Mouse (Mus musculus) stomach, postnatal 0 days (tissue): ENCODE measurements at regions not wholly inside any gene's neighbourhood (a gene's known extent, or its start where the extent isn't known, plus 50 kb on each side); places are given as distances from the start of the nearest gene placed in this dataset.

Source experiments
- ATAC-seq: fragments of 200-750 bp; cut with Nextera tagmentation; 2 replicates; pipeline ENCODE4 v1.8.0; 2017; ENCODE audit not compliant: low FRiP score, low TSS enrichment
- DNase-seq: peaks from one replicate; pipeline ENCODE4 v3.0.0-alpha.2; 2016; ENCODE audit warnings: low spot score
- H3K27ac ChIP-seq: fragments of 300-500 bp; sonication (generic); replicated peaks from 2 replicates; pipeline ENCODE4 v1.5.1; 2014; ENCODE audit warnings: mild to moderate bottlenecking, control low read depth
- H3K27me3 ChIP-seq: fragments of 300-500 bp; sonication (generic); 2 replicates; pipeline ENCODE4 v1.6.1; 2014; ENCODE audit warnings: low read length; ENCODE audit not compliant: control insufficient read depth, insufficient read depth
- H3K36me3 ChIP-seq: fragments of 300-500 bp; sonication (generic); 2 replicates; pipeline ENCODE4 v1.6.1; 2014; ENCODE audit warnings: low read length, mixed read lengths; ENCODE audit not compliant: control insufficient read depth, insufficient read depth
- H3K4me1 ChIP-seq: fragments of 300-500 bp; sonication (generic); replicated peaks from 2 replicates; pipeline ENCODE4 v1.6.1; 2014; ENCODE audit warnings: antibody characterized with exemption; ENCODE audit not compliant: control insufficient read depth, insufficient read depth
- H3K4me2 ChIP-seq: fragments of 300-500 bp; sonication (generic); replicated peaks from 2 replicates; pipeline ENCODE4 v1.6.1; 2014; ENCODE audit warnings: low read depth, mild to moderate bottlenecking, control low read depth, moderate library complexity
- H3K4me3 ChIP-seq: fragments of 300-500 bp; sonication (generic); 2 replicates; pipeline ENCODE4 v1.5.1; 2014; ENCODE audit warnings: low read depth, low read length, control low read depth
- H3K9ac ChIP-seq: fragments of 300-500 bp; sonication (generic); 2 replicates; pipeline ENCODE4 v1.6.1; 2014; ENCODE audit warnings: mild to moderate bottlenecking, low read length, control low read depth, mixed read lengths
- H3K9me3 ChIP-seq: fragments of 300-500 bp; sonication (generic); 2 replicates; pipeline ENCODE4 v1.6.1; 2016; ENCODE audit warnings: low read length; ENCODE audit not compliant: control insufficient read depth
- CTCF ChIP-seq: IDR thresholded peaks from 2 replicates; pipeline ENCODE4 v1.5.1; 2016; ENCODE audit warnings: antibody characterized with exemption, low read depth, mild to moderate bottlenecking, moderate library complexity
- EP300 ChIP-seq: optimal IDR thresholded peaks from 2 replicates; pipeline ENCODE3; 2016; ENCODE audit warnings: antibody characterized with exemption
- WGBS: fragments of 180-500 bp; shearing (Covaris S2); extraction: QIAGEN DNeasy Blood & Tissue Kit; methylation state at CpG from one replicate; pipeline ENCODE4 v1.1.7; 2014; 5-methylcytosine and 5-hydroxymethylcytosine counted together

- Histone ChIP-seq H3K9ac (no peak overlapping the region), H3K4me2 (no peak overlapping the region), H3K27me3 (no peaks in the 10 kb centered on the region), H3K27ac (no peak overlapping the region), H3K4me3 (no peak overlapping the region), H3K9me3 (no peaks in the 10 kb centered on the region), H3K36me3 (no peaks in the 10 kb centered on the region), H3K4me1 (no peaks in the 10 kb centered on the region)
- TF ChIP-seq CTCF, result no peak
- no peak for TF ChIP-seq EP300
- WGBS, result 74% methylated on average over 3 of the region's 3 CpGs
- no peak for DNase-seq
- no peak for ATAC-seq
Measured at GRCm38 (mm10) chr1:189458421-189458820, 56.3 kb upstream of the Kcnk2 start.
